Mouse (Mus musculus): ENCODE data around the gene Gm13212. TPM values are rescaled to one million over a fixed set of nuclear protein-coding genes. Genes with fewer than 3 reads are reported as not detected.
"Not testable (repeated sequence)": the region's sequence is repeated elsewhere in the genome, so short reads cannot be mapped to it uniquely, and the experiment has no call there.

Gene Gm13212
- total RNA-seq (2014; rRNA removed) (0.14 TPM in 1 of 2 replicates, not detected in the other), polyA plus RNA-seq (2015; fragmentation: Nextera tagmentation; extraction: Ambion mirVana) (0.11 and 0.29 TPM in 2 replicates)

DNA sequence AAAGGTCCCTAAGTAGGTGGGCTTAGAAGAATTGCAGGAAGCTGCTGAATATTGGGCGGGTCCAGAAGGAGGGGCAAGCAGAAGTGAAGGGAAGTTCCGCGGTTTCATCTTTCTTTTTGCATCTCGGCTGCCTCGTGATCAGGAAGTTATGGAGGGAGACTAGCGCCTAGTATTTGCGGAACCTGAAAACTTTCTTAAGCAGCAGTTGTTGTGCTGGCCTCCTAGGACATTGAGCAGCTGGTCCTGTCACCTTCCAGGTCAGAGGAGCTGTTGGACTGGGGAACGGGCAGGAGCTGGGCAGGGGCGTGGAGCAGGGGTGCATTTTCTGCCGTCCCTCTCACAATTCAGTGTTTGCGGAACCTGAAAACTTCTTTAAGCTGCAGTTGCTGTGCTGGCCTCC lies at the start of gene Gm13212:
Gm13212 (plus strand) TSS at position 89 of the 400 bp plus-strand sequence.
- H3K27ac ChIP-seq, result not testable (repeated sequence)

DNA sequence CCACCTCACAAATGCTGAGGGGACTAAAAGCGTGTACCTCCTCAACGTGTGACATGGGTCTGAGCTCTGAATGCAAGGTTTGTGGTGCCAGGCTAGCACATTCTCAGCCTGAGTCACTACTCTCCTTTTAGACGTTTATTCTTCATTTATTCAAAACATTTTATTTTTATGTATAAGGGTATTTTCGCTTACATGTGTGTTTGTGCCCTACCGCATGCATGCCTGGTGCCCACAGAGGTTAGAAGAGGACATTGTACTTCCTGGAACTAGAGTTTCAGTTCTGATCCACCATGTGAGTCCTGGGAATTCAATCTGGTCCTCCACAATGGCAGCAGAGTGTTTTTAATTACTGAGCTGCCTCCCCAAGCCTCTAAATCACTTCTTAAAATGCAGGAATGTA lies 41.1 kb upstream of the Gm13212 start:
- 79% methylated on average over 5 of the region's 5 CpGs for WGBS
- not testable (repeated sequence) for H3K4me2 ChIP-seq (ENCODE audit: low read depth, low read length); DNase-seq (ENCODE audit: low spot score); H3K27ac ChIP-seq; H3K4me1 ChIP-seq (ENCODE audit: insufficient read depth, low read length); H3K27me3 ChIP-seq (ENCODE audit: insufficient read depth, low read length); ATAC-seq; H3K9ac ChIP-seq (replicated peaks; ENCODE audit: low read length); H3K4me3 ChIP-seq (ENCODE audit: low read length); H3K36me3 ChIP-seq (ENCODE audit: insufficient read depth, low read length)
- peaks cover 22% of the 10 kb centered on the region for H3K9me3 ChIP-seq (ENCODE audit: low read length)

More for the DNA sequence above, at the start of gene Gm13212:
- not testable (repeated sequence) for H3K27me3 ChIP-seq (ENCODE audit: insufficient read depth, low read length); H3K36me3 ChIP-seq (ENCODE audit: insufficient read depth, low read length); H3K4me3 ChIP-seq (ENCODE audit: low read length); H3K4me2 ChIP-seq (ENCODE audit: low read depth, low read length); H3K4me1 ChIP-seq (ENCODE audit: insufficient read depth, low read length); DNase-seq (ENCODE audit: low spot score); H3K9ac ChIP-seq (replicated peaks; ENCODE audit: low read length); H3K9me3 ChIP-seq (ENCODE audit: low read length); ATAC-seq
- 29% methylated on average over 11 of the region's 11 CpGs for WGBS

DNA sequence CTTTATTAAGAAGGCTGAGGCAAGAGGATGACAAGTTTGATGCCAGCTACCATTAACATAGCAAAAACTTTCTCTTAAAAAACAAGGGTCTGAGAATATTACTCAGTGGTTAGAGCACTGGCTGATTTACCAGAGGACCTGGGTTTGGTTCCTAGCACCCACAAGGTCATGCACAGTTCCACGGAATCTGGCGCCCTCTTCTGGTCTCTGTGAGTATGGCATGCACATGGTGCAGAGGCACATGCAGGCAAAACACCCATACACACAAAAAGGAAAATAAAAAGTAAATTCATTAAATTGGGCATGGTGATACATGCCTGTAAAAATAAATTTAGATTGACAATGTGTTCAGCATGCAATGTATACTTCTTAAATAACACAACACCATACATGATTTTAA lies 39.9 kb upstream of the Gm13212 start:
- H3K4me1 ChIP-seq (ENCODE audit: insufficient read depth, low read length); H3K4me2 ChIP-seq (ENCODE audit: low read depth, low read length); DNase-seq (ENCODE audit: low spot score); H3K4me3 ChIP-seq (ENCODE audit: low read length); H3K27me3 ChIP-seq (ENCODE audit: insufficient read depth, low read length); H3K27ac ChIP-seq; H3K36me3 ChIP-seq (ENCODE audit: insufficient read depth, low read length); ATAC-seq; H3K9ac ChIP-seq (replicated peaks; ENCODE audit: low read length): not testable (repeated sequence)
- WGBS, result 19% methylated on average over 2 of the region's 2 CpGs
- peaks cover 18% of the 10 kb centered on the region; the same call in 1 of the 2 replicates for H3K9me3 ChIP-seq (ENCODE audit: low read length)

DNA sequence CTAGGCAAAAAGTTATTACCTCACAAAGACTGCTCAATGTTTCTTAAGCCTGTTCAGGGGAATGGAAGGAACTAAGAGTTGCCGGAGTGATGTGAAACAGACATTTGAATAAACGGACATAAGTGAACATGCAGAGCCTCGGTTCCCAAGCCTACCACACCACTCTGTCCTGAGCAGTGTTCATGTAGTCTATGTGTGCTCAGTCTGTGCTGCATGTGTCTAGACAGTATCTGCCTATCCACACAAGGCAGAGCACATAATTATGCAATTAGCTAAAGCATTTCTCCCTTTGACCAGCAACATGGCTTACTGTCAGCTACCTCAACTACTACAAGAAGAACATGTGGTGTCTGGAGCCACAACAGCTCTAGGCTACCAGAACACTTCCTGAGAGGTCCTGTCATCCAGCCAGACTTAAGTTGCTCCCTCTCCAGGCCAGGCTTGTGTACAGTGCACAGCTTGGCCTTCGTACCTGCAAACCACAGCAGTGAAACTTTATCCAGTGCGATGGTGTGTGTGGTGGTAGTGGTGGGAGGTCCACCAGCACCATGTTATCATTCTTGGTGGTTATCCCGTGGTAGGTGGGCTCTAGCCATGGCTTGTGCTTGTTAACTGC lies 39.1 kb upstream of the Gm13212 start:
- not testable (repeated sequence) for H3K4me2 ChIP-seq (ENCODE audit: low read depth, low read length); DNase-seq (ENCODE audit: low spot score); H3K9ac ChIP-seq (replicated peaks; ENCODE audit: low read length); ATAC-seq; H3K36me3 ChIP-seq (ENCODE audit: insufficient read depth, low read length); H3K4me3 ChIP-seq (ENCODE audit: low read length); H3K27me3 ChIP-seq (ENCODE audit: insufficient read depth, low read length); H3K27ac ChIP-seq; H3K4me1 ChIP-seq (ENCODE audit: insufficient read depth, low read length)
- H3K9me3 ChIP-seq (ENCODE audit: low read length), result peaks cover 17% of the 10 kb centered on the region; the same call in 1 of the 2 replicates
- WGBS, result 76% methylated on average over 6 of the region's 6 CpGs

DNA sequence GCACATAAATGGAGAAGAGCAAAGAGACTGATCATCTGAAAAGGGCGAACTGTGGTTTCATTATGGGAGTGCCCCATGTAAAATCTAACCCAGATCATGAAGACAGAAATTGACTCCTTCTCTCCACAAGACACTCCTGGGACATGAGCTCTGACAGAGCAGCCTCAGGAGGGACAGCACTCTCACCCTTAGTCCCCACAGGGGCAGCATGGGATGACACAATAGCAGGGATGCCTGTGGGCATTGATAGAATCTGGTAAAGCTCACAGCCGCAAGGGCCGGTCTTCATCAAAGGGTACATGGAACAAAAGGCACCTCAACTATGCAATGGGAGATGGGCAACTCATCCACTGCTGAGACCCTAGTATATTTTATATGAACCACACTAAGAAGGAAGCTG lies 38.5 kb upstream of the Gm13212 start:
- WGBS, result 90% methylated on average over 3 of the region's 3 CpGs
- peaks cover 14% of the 10 kb centered on the region; the same call in 1 of the 2 replicates for H3K9me3 ChIP-seq (ENCODE audit: low read length)
- not testable (repeated sequence) for ATAC-seq

DNA sequence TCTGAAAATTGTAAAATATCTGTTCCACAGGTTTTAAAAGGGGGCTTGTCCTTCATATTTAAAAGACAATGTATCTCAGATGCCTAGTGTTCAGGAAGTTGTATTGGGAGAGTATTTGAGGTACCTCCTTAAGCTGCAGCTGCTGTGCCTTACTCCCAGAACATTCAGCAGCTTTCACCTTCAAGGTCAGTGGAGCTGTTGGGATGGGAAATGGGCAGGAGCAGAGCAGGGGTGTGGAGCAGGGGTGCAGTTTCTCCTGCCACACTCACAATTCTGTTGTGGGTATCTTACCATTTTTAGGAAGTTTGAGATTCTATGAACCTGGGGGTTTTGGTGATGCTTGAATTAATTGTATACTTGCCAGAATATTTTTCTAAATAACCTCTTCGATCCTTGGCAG lies 28.3 kb upstream of the Gm13212 start:
- Histone ChIP-seq H3K4me3 (ENCODE audit: low read length) (no peak overlapping the region), H3K4me1 (ENCODE audit: insufficient read depth, low read length) (no peaks in the 10 kb centered on the region), H3K27me3 (ENCODE audit: insufficient read depth, low read length) (no peaks in the 10 kb centered on the region), H3K36me3 (ENCODE audit: insufficient read depth, low read length) (no peaks in the 10 kb centered on the region), H3K9me3 (ENCODE audit: low read length) (peaks cover 36% of the 10 kb centered on the region), H3K4me2 (ENCODE audit: low read depth, low read length) (no peak overlapping the region), H3K27ac (no peak overlapping the region), H3K9ac (replicated peaks; ENCODE audit: low read length) (no peak overlapping the region)
- DNase-seq (ENCODE audit: low spot score), result no peak
- 70% methylated on average over 1 of the region's 1 CpGs for WGBS
- no peak for TF ChIP-seq CTCF (IDR thresholded peaks at IDR 0.05; ENCODE audit: low read depth)
- no peak for ATAC-seq

More for the DNA sequence above, 38.5 kb upstream of the Gm13212 start:
- not testable (repeated sequence) for H3K36me3 ChIP-seq (ENCODE audit: insufficient read depth, low read length); H3K4me1 ChIP-seq (ENCODE audit: insufficient read depth, low read length); H3K4me3 ChIP-seq (ENCODE audit: low read length); H3K27ac ChIP-seq; H3K4me2 ChIP-seq (ENCODE audit: low read depth, low read length); H3K9ac ChIP-seq (replicated peaks; ENCODE audit: low read length); DNase-seq (ENCODE audit: low spot score); H3K27me3 ChIP-seq (ENCODE audit: insufficient read depth, low read length)

DNA sequence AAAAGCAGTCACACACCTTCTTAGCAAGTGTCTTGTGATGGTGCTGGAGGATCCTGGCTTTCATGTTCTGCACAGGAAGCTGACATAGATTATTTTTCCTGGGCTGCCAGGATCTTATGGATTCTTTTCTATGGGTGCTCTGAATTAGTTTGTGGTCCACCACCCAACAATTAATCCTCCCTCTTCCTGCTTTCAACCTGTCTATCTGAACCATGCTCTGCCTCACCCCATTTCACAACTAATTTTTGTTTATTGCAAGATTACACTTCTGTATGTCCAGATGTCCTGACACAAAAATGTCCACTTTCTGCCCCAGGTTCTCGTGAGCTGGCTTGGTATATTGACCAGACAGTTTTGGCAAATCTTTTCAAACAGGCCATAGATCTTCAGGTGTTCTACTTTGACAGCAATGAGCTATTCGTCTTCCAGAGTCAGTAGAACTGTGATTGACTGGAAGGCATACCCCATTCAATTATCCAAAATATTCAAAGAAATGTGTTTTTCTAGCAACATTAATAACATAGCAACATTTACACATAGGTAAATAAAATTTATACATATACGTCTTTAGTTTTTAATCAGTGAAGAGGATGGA lies 25.4 kb upstream of the Gm13212 start:
- 40% methylated on average over 3 of the region's 3 CpGs for WGBS
- peaks cover 36% of the 10 kb centered on the region for H3K9me3 ChIP-seq (ENCODE audit: low read length)

More for the DNA sequence above, 25.4 kb upstream of the Gm13212 start:
- no peak overlapping the region for H3K4me3 ChIP-seq (ENCODE audit: low read length)
- H3K4me1 ChIP-seq (ENCODE audit: insufficient read depth, low read length), result no peaks in the 10 kb centered on the region
- no peak for TF ChIP-seq CTCF (IDR thresholded peaks at IDR 0.05; ENCODE audit: low read depth)
- no peak overlapping the region for H3K27ac ChIP-seq
- DNase-seq (ENCODE audit: low spot score) (no peak), ATAC-seq (no peak)
- no peak overlapping the region for H3K4me2 ChIP-seq (ENCODE audit: low read depth, low read length)
- no peak overlapping the region for H3K9ac ChIP-seq (replicated peaks; ENCODE audit: low read length)
- no peaks in the 10 kb centered on the region for H3K27me3 ChIP-seq (ENCODE audit: insufficient read depth, low read length)
- H3K36me3 ChIP-seq (ENCODE audit: insufficient read depth, low read length), result no peaks in the 10 kb centered on the region
